Mouse (Mus musculus): ENCODE measurements around the gene Ube2r2.

- TF ChIP-seq CTCF (conservative IDR thresholded peaks at IDR 0.05; ENCODE audit: low read length) (no peak), POU5F1 (IDR thresholded peaks at IDR 0.05; ENCODE audit: borderline replicate concordance, low read length) (no peak)
Measured at GRCm38 (mm10) chr4:41153146-41153545, 17.6 kb downstream of the Ube2r2 start.
